Mouse (Mus musculus) olfactory bulb, adult 2 months (tissue): ENCODE measurements around the gene Copz1. TPM values are rescaled to one million over a fixed set of nuclear protein-coding genes. Genes with fewer than 3 reads are reported as not detected.

Experiments used
- H3K27ac ChIP-seq: fragments of 200-500 bp; 2 replicates; pipeline ENCODE4 v1.5.1; 2012; ENCODE audit warnings: low read depth, low read length; ENCODE audit not compliant: insufficient read depth
- H3K4me1 ChIP-seq: fragments of 200-500 bp; 2 replicates; pipeline ENCODE4 v1.6.1; 2012; ENCODE audit warnings: low read length; ENCODE audit not compliant: control insufficient read depth, insufficient read depth
- H3K4me3 ChIP-seq: fragments of 200-500 bp; 2 replicates; pipeline ENCODE4 v1.5.1; 2012; ENCODE audit warnings: mild to moderate bottlenecking, low read depth, low read length, moderate library complexity; ENCODE audit not compliant: insufficient read depth
- CTCF ChIP-seq: fragments of 200-500 bp; IDR thresholded peaks from 2 replicates; pipeline ENCODE4 v1.5.1; 2012; ENCODE audit warnings: low read depth, mild to moderate bottlenecking, low read length, moderate library complexity; ENCODE audit not compliant: insufficient read depth
- POLR2A ChIP-seq: fragments of 200-500 bp; IDR thresholded peaks from 2 replicates; pipeline ENCODE4 v1.6.1; 2012; ENCODE audit warnings: mild to moderate bottlenecking, low read depth, low read length, moderate library complexity; ENCODE audit not compliant: insufficient read depth
- WGBS: fragments of 180-500 bp; shearing (Covaris S2); methylation state at CpG from one replicate; pipeline ENCODE4 v1.1.7; 2018; 5-methylcytosine and 5-hydroxymethylcytosine counted together
- polyA plus RNA-seq: library from polyadenylated mRNA; stranded (reverse); fragments of >200 nt; gene quantifications from 2 replicates; pipeline ENCODE4 v1.2.4, GENCODE M21; 2012; ENCODE audit warnings: low replicate concordance; ENCODE audit not compliant: missing spikeins, insufficient read depth, insufficient read length

The Copz1 gene
- polyA plus RNA-seq, 1 experiment: not detected

- Histone ChIP-seq H3K27ac (no peak overlapping the region), H3K4me3 (no peak overlapping the region), H3K4me1 (peaks cover 20% of the 10 kb centered on the region)
- TF ChIP-seq CTCF (no peak), POLR2A (no peak)
- 23% methylated on average over 18 of the region's 18 CpGs for WGBS
Observed at GRCm38 (mm10) chr15:103313495-103314095, 41.1 kb downstream of the Copz1 start.

GRCm38 (mm10) chr15:103314181-103314580, 41.7 kb downstream of the Copz1 start:
- TF ChIP-seq POLR2A (no peak), CTCF (no peak)
- 58% methylated on average over 22 of the region's 22 CpGs for WGBS
- Histone ChIP-seq H3K4me1 (peaks cover 20% of the 10 kb centered on the region), H3K4me3 (no peak overlapping the region), H3K27ac (no peak overlapping the region)

- H3K4me3 ChIP-seq: peak overlapping the region; percentile 9
- peaks cover 20% of the 10 kb centered on the region for H3K4me1 ChIP-seq
- H3K27ac ChIP-seq: no peak overlapping the region
- WGBS: 5% methylated on average over 18 of the region's 18 CpGs
- no peak for TF ChIP-seq POLR2A
- peak; percentile 81 for TF ChIP-seq CTCF
Observed at GRCm38 (mm10) chr15:103315011-103315502, 42.5 kb downstream of the Copz1 start.

GRCm38 (mm10) chr15:103315979-103316776, 43.7 kb downstream of the Copz1 start:
- Histone ChIP-seq H3K4me3 (no peak overlapping the region), H3K27ac (no peak overlapping the region), H3K4me1 (peaks cover 20% of the 10 kb centered on the region)
- TF ChIP-seq CTCF (no peak), POLR2A (no peak)
- WGBS: 71% methylated on average over 10 of the region's 10 CpGs

- H3K27ac ChIP-seq: no peak overlapping the region
- H3K4me3 ChIP-seq: no peak overlapping the region
- TF ChIP-seq CTCF (no peak), POLR2A (no peak)
- peaks cover 20% of the 10 kb centered on the region for H3K4me1 ChIP-seq
Observed at GRCm38 (mm10) chr15:103317120-103317519, 44.6 kb downstream of the Copz1 start.

- peaks cover 22% of the 10 kb centered on the region for H3K4me1 ChIP-seq
- no peak overlapping the region for H3K27ac ChIP-seq
- TF ChIP-seq CTCF (no peak), POLR2A (no peak)
- H3K4me3 ChIP-seq: no peak overlapping the region
- 87% methylated on average over 8 of the region's 8 CpGs for WGBS
Observed at GRCm38 (mm10) chr15:103317731-103318130, 45.2 kb downstream of the Copz1 start.

- 72% methylated on average over 3 of the region's 3 CpGs for WGBS
- H3K4me3 ChIP-seq: no peak overlapping the region
- TF ChIP-seq CTCF (no peak), POLR2A (no peak)
- no peak overlapping the region for H3K27ac ChIP-seq
- H3K4me1 ChIP-seq: peaks cover 26% of the 10 kb centered on the region
Observed at GRCm38 (mm10) chr15:103318201-103318816, 45.8 kb downstream of the Copz1 start.

GRCm38 (mm10) chr15:103321076-103321475, 48.6 kb downstream of the Copz1 start:
- 55% methylated on average over 1 of the region's 1 CpGs for WGBS
- H3K27ac ChIP-seq: no peak overlapping the region
- H3K4me1 ChIP-seq: peaks cover 13% of the 10 kb centered on the region
- H3K4me3 ChIP-seq: no peak overlapping the region
- TF ChIP-seq CTCF: 0 out of 2 replicates have a peak, but pooled peaks have one; percentile 26
- no peak for TF ChIP-seq POLR2A

GRCm38 (mm10) chr15:103322396-103322795, 49.9 kb downstream of the Copz1 start:
- TF ChIP-seq POLR2A: no peak
- TF ChIP-seq CTCF: no peak
- WGBS: 59% methylated on average over 4 of the region's 4 CpGs
- Histone ChIP-seq H3K4me1 (peaks cover 13% of the 10 kb centered on the region), H3K27ac (no peak overlapping the region), H3K4me3 (peak overlapping the region; percentile 65; the same call in 1 of the 2 replicates)
